Mouse (Mus musculus): ENCODE results near the gene Asl. TPM values are rescaled to one million over a fixed set of nuclear protein-coding genes. Genes with fewer than 3 reads are reported as not detected.

The Asl gene
- polyA plus RNA-seq, 1 experiment from 2014 or later: 42.4 TPM

DNA sequence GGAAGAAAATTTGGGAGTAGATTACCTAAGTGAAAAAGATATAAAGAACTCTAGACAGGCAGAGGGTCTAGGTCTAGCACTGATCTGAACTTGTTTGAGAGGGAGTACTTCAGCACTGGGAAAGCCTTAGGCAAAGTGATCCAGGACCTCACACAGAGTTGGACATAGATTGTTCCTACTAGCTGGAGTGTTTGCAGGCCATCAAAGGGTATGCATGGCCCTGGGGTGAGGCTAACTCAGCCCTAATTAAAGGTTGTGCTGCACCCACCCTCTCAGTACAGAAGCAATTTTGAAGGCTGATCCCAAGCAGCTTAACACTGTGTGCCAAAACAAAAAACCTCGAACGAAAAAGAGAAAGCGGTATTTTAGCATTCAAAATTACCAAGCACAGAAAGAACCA is 62.6 kb downstream of the Asl start:
- WGBS: 78% methylated on average over 3 of the region's 3 CpGs
- Histone ChIP-seq H3K4me1 (no peaks in the 10 kb centered on the region), H3K27ac (no peak overlapping the region), H3K4me2 (no peak overlapping the region), H3K9me3 (no peaks in the 10 kb centered on the region), H3K27me3 (replicated peaks) (no peaks in the 10 kb centered on the region), H3K36me3 (replicated peaks) (no peaks in the 10 kb centered on the region), H3K4me3 (no peak overlapping the region), H3K9ac (no peak overlapping the region)
- ATAC-seq (replicated peaks): no peak

GRCm38 (mm10) chr5:129963224-129963623 is 65.8 kb downstream of the Asl start:
- no peak overlapping the region for H3K4me2 ChIP-seq
- no peak for ATAC-seq (replicated peaks)
- H3K36me3 ChIP-seq (replicated peaks): no peaks in the 10 kb centered on the region
- no peak overlapping the region for H3K9ac ChIP-seq
- 70% methylated on average over 4 of the region's 4 CpGs for WGBS
- no peak overlapping the region for H3K4me3 ChIP-seq
- no peaks in the 10 kb centered on the region for H3K4me1 ChIP-seq
- H3K27ac ChIP-seq: no peak overlapping the region
- H3K9me3 ChIP-seq: no peaks in the 10 kb centered on the region
- H3K27me3 ChIP-seq (replicated peaks): no peaks in the 10 kb centered on the region

Other genes with a start within 250 kb of the Asl start
- 24.0 and 35.1 TPM in 2 replicates for gene Psph, start 241.8 kb downstream of the Asl start, polyA plus RNA-seq (2015; fragmentation: Nextera tagmentation; extraction: Ambion mirVana)
- 23.1 and 28.4 TPM in 2 replicates for gene Sumf2, start 182.3 kb downstream of the Asl start, polyA plus RNA-seq (2015; fragmentation: Nextera tagmentation; extraction: Ambion mirVana)
- 674 and 719 TPM in 2 replicates for gene Chchd2, start 141.8 kb downstream of the Asl start, polyA plus RNA-seq (2015; fragmentation: Nextera tagmentation; extraction: Ambion mirVana)
- 16.6 and 17.3 TPM in 2 replicates for gene Zbed5, start 133.5 kb downstream of the Asl start, polyA plus RNA-seq (2015; fragmentation: Nextera tagmentation; extraction: Ambion mirVana)
- gene Phkg1, start 130.7 kb downstream of the Asl start, polyA plus RNA-seq (2015; fragmentation: Nextera tagmentation; extraction: Ambion mirVana): 0.40 and 0.56 TPM in 2 replicates
- gene Nupr1l, start 120.7 kb downstream of the Asl start, polyA plus RNA-seq (2015; fragmentation: Nextera tagmentation; extraction: Ambion mirVana): 3.9 and 5.9 TPM in 2 replicates
- 31.9 and 32.8 TPM in 2 replicates for gene Vkorc1l1, start 87.3 kb downstream of the Asl start, polyA plus RNA-seq (2015; fragmentation: Nextera tagmentation; extraction: Ambion mirVana)
- 30.6 and 30.9 TPM in 2 replicates for gene Gusb, start 26.2 kb downstream of the Asl start, polyA plus RNA-seq (2015; fragmentation: Nextera tagmentation; extraction: Ambion mirVana)
- 88.6 and 91.3 TPM in 2 replicates for gene Crcp, start within 50 bp of the Asl start, polyA plus RNA-seq (2015; fragmentation: Nextera tagmentation; extraction: Ambion mirVana)
- 54.7 and 59.4 TPM in 2 replicates for gene Tpst1, start 44.1 kb upstream of the Asl start, polyA plus RNA-seq (2015; fragmentation: Nextera tagmentation; extraction: Ambion mirVana)
- gene Kctd7, start 115.6 kb upstream of the Asl start, polyA plus RNA-seq (2015; fragmentation: Nextera tagmentation; extraction: Ambion mirVana): 18.0 and 19.9 TPM in 2 replicates
- 41.1 and 46.4 TPM in 2 replicates for gene Rabgef1, start 142.6 kb upstream of the Asl start, polyA plus RNA-seq (2015; fragmentation: Nextera tagmentation; extraction: Ambion mirVana)
- 26.2 and 27.6 TPM in 2 replicates for gene Tmem248, start 187.8 kb upstream of the Asl start, polyA plus RNA-seq (2015; fragmentation: Nextera tagmentation; extraction: Ambion mirVana)
- 48.5 and 55.1 TPM in 2 replicates for gene Sbds, start 226.3 kb upstream of the Asl start, polyA plus RNA-seq (2015; fragmentation: Nextera tagmentation; extraction: Ambion mirVana)
- 22.7 and 22.9 TPM in 2 replicates for gene Tyw1, start 226.4 kb upstream of the Asl start, polyA plus RNA-seq (2015; fragmentation: Nextera tagmentation; extraction: Ambion mirVana)

Data from midbrain, embryonic 15.5 days (tissue).